Mouse (Mus musculus) bone marrow, adult 2 months (tissue): ENCODE measurements around the gene Marc2. TPM values are rescaled to one million over a fixed set of nuclear protein-coding genes. Genes with fewer than 3 reads are reported as not detected.

ENCODE experiments used
- H3K27ac ChIP-seq: fragments of 200-500 bp; 2 replicates; pipeline ENCODE4 v1.5.1; 2012; ENCODE audit warnings: low read depth, mild to moderate bottlenecking, control low read depth, inconsistent platforms, low read length; ENCODE audit not compliant: control insufficient read depth, poor library complexity, insufficient read depth
- H3K4me1 ChIP-seq: fragments of 200-500 bp; 2 replicates; pipeline ENCODE4 v1.6.1; 2011; ENCODE audit warnings: low read length; ENCODE audit not compliant: control insufficient read depth, insufficient read depth
- H3K4me3 ChIP-seq: fragments of 200-500 bp; replicated peaks from 2 replicates; pipeline ENCODE3; 2011; ENCODE audit warnings: mild to moderate bottlenecking, low read depth, low read length, control low read depth; ENCODE audit not compliant: control insufficient read depth
- CTCF ChIP-seq: fragments of 200-500 bp; IDR thresholded peaks from 2 replicates; pipeline ENCODE4 v1.5.1; 2011; ENCODE audit warnings: low read length, control low read depth; ENCODE audit not compliant: control insufficient read depth, insufficient read depth
- POLR2A ChIP-seq: fragments of 200-500 bp; IDR thresholded peaks from 2 replicates; pipeline ENCODE4 v1.6.1; 2011; ENCODE audit warnings: low read depth, mild to moderate bottlenecking, control low read depth, low read length, borderline replicate concordance; ENCODE audit not compliant: control insufficient read depth
- WGBS: fragments of 180-500 bp; shearing (Covaris S2); methylation state at CpG from one replicate; pipeline ENCODE4 v1.1.7; 2018; 5-methylcytosine and 5-hydroxymethylcytosine counted together
- polyA plus RNA-seq: library from polyadenylated mRNA; stranded (reverse); fragments of >200 nt; gene quantifications from 2 replicates; pipeline ENCODE4 v1.2.4, GENCODE M21; 2011; ENCODE audit warnings: low replicate concordance; ENCODE audit not compliant: missing spikeins, insufficient read depth, insufficient read length

The Marc2 gene
- 92.0 and 103 TPM in 2 replicates for polyA plus RNA-seq

- WGBS = 5% methylated on average over 18 of the region's 18 CpGs
- peaks cover 3% of the 10 kb centered on the region for H3K4me1 ChIP-seq
- H3K4me3 ChIP-seq = peak within 1 kb of the TSS; percentile 99
- no peak for TF ChIP-seq CTCF
- peak within 1 kb of the TSS; percentile 89 for H3K27ac ChIP-seq
These were observed at the start of gene Marc2 for GRCm38 (mm10) chr1:184846092-184846750. Gene Marc2 (minus strand): TSS chr1:184846451.

GRCm38 (mm10) chr1:184891998-184892397 is 45.7 kb upstream of the Marc2 start:
- no peak overlapping the region for H3K4me3 ChIP-seq
- TF ChIP-seq POLR2A = no peak
- TF ChIP-seq CTCF = no peak
- H3K4me1 ChIP-seq = no peaks in the 10 kb centered on the region
- no peak overlapping the region for H3K27ac ChIP-seq
- 73% methylated on average over 3 of the region's 3 CpGs for WGBS

GRCm38 (mm10) chr1:184889454-184889853 is 43.2 kb upstream of the Marc2 start:
- no peak overlapping the region for H3K27ac ChIP-seq
- H3K4me1 ChIP-seq = no peaks in the 10 kb centered on the region
- H3K4me3 ChIP-seq = no peak overlapping the region
- no peak for TF ChIP-seq CTCF
- TF ChIP-seq POLR2A = no peak
- WGBS = 77% methylated on average over 6 of the region's 6 CpGs

GRCm38 (mm10) chr1:184886160-184886559 is 39.9 kb upstream of the Marc2 start:
- Histone ChIP-seq H3K4me1 (no peaks in the 10 kb centered on the region), H3K27ac (no peak overlapping the region), H3K4me3 (no peak overlapping the region)
- WGBS = 59% methylated on average over 1 of the region's 1 CpGs
- TF ChIP-seq POLR2A (no peak), CTCF (no peak)

- WGBS = 2% methylated on average over 77 of the region's 77 CpGs
- TF ChIP-seq CTCF = no peak
- TF ChIP-seq POLR2A = no peak
- H3K4me3 ChIP-seq = peak within 1 kb of the TSS; percentile 20
- no peak within 1 kb of the TSS; the same call in 1 of the 2 replicates for H3K27ac ChIP-seq
- no peaks in the 10 kb centered on the region for H3K4me1 ChIP-seq
These were observed 36.3 kb upstream of the Marc2 start, which contains the start of gene C130074G19Rik for GRCm38 (mm10) chr1:184882281-184883268. Gene C130074G19Rik (minus strand): TSS chr1:184883218.

- H3K4me3 ChIP-seq = no peak overlapping the region
- no peaks in the 10 kb centered on the region for H3K4me1 ChIP-seq
- TF ChIP-seq POLR2A (no peak), CTCF (no peak)
- 54% methylated on average over 7 of the region's 7 CpGs for WGBS
- H3K27ac ChIP-seq = no peak overlapping the region; the same call in 1 of the 2 replicates
These were observed 35.6 kb upstream of the Marc2 start for GRCm38 (mm10) chr1:184881861-184882260.

- 87% methylated on average over 5 of the region's 5 CpGs for WGBS
- H3K4me3 ChIP-seq = no peak overlapping the region
These were observed 35.0 kb upstream of the Marc2 start for GRCm38 (mm10) chr1:184881211-184881610.

GRCm38 (mm10) chr1:184878860-184879259 is 32.6 kb upstream of the Marc2 start:
- 85% methylated on average over 6 of the region's 6 CpGs for WGBS
- no peak overlapping the region for H3K27ac ChIP-seq

More at GRCm38 (mm10) chr1:184881211-184881610, 35.0 kb upstream of the Marc2 start:
- H3K27ac ChIP-seq = no peak overlapping the region
- TF ChIP-seq CTCF (no peak), POLR2A (no peak)
- no peaks in the 10 kb centered on the region for H3K4me1 ChIP-seq

More at GRCm38 (mm10) chr1:184878860-184879259, 32.6 kb upstream of the Marc2 start:
- Histone ChIP-seq H3K4me1 (no peaks in the 10 kb centered on the region), H3K4me3 (no peak overlapping the region)
- no peak for TF ChIP-seq POLR2A
- TF ChIP-seq CTCF = no peak
